Mouse (Mus musculus): ENCODE measurements around the gene Abca14. TPM values are rescaled to one million over a fixed set of nuclear protein-coding genes. Genes with fewer than 3 reads are reported as not detected.

The Abca14 gene
- polyA plus RNA-seq, 1 experiment from 2014 or later, result 0.35 TPM

GRCm38 (mm10) chr7:120173603-120174244, 30.0 kb upstream of the Abca14 start, which contains the start of gene Anks4b:
Gene Anks4b, plus strand, starts transcription at chr7:120173858.
- Histone ChIP-seq H3K9me3 (ENCODE audit: low read length) (no peaks in the 10 kb centered on the region), H3K4me2 (replicated peaks; ENCODE audit: low read depth, low read length) (no peak within 1 kb of the TSS), H3K27me3 (replicated peaks; ENCODE audit: insufficient read depth, low read length) (no peaks in the 10 kb centered on the region), H3K4me1 (ENCODE audit: insufficient read depth, low read depth, low read length) (no peaks in the 10 kb centered on the region), H3K27ac (ENCODE audit: low read length) (no peak within 1 kb of the TSS), H3K36me3 (ENCODE audit: insufficient read depth, low read length) (no peaks in the 10 kb centered on the region), H3K9ac (replicated peaks; ENCODE audit: low read depth) (no peak within 1 kb of the TSS), H3K4me3 (ENCODE audit: low read depth, low read length) (no peak within 1 kb of the TSS)
- DNase-seq (ENCODE audit: low spot score), result no peak
- TF ChIP-seq CTCF (IDR thresholded peaks at IDR 0.05), result no peak
- TF ChIP-seq EP300 (IDR thresholded peaks at IDR 0.05), result no peak
- WGBS, result 79% methylated on average over 10 of the region's 10 CpGs
- no peak for ATAC-seq

DNA sequence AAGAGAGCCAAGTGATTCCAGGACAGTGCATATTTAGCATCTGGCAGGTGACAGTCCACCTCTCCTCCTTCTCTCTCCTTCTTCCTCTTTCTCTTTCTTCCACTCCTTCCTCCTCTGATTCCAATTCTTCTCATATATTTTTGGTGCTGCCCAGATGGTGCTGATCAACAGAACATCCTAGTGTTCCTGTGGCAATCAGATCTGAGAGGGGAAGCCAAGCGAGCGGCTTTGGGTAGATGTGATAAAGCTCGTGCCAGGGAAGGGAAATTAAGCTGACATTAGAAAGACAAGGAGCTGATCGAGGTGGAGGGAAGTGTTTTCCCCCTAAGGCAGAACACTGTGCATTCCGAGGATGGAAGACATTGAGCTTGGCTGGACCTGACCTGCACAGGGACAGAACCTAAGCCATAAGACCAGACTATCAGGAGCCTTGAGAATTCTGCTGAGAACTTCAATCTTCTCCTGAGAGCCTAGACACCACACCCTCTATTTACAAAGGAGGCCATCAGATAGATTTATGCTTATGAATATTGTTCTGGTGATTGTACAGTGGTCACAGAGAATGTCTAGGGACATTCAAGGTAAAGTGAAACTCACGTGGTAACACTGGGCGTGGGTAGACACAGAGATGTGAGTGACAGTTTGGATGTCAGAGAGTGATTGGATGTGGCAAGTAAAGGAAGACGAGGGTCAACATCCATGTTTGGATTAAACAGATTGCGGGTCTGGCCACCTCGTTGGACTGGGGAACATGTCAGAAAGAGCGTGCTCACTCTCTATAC, 28.8 kb upstream of the Abca14 start:
- ATAC-seq (no peak), DNase-seq (ENCODE audit: low spot score) (no peak)
- no peaks in the 10 kb centered on the region for H3K4me1 ChIP-seq (ENCODE audit: insufficient read depth, low read depth, low read length)
- 72% methylated on average over 11 of the region's 11 CpGs for WGBS
- H3K27ac ChIP-seq (ENCODE audit: low read length), result no peak overlapping the region
- H3K36me3 ChIP-seq (ENCODE audit: insufficient read depth, low read length), result no peaks in the 10 kb centered on the region
- no peaks in the 10 kb centered on the region for H3K9me3 ChIP-seq (ENCODE audit: low read length)
- no peaks in the 10 kb centered on the region for H3K27me3 ChIP-seq (replicated peaks; ENCODE audit: insufficient read depth, low read length)
- H3K4me2 ChIP-seq (replicated peaks; ENCODE audit: low read depth, low read length), result no peak overlapping the region
- no peak overlapping the region for H3K9ac ChIP-seq (replicated peaks; ENCODE audit: low read depth)
- no peak overlapping the region for H3K4me3 ChIP-seq (ENCODE audit: low read depth, low read length)
- no peak for TF ChIP-seq EP300 (IDR thresholded peaks at IDR 0.05)

GRCm38 (mm10) chr7:120177611-120178010, 26.1 kb upstream of the Abca14 start:
- ATAC-seq, result no peak
- WGBS, result 72% methylated on average over 3 of the region's 3 CpGs
- no peaks in the 10 kb centered on the region for H3K27me3 ChIP-seq (replicated peaks; ENCODE audit: insufficient read depth, low read length)

DNA sequence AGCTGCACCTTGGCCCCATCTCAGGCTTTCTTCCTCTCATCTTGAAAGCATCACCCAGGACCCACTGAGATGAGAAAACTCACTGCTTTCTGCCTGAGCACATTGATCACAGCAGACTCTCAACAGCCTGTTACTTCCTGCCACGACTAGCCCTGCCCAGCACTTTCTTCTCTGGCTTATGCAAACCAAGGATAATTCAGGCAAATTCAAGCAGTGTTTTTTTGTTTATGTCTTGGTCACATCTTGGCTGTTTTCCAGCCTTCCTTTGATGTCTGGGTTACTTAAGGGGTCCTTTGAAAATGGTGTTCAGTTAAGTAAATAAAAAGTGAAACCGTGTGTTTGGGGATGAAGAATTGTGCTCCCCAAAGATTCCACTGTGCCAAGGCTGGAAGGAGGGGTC, 24.8 kb upstream of the Abca14 start:
- H3K9me3 ChIP-seq (ENCODE audit: low read length), result no peaks in the 10 kb centered on the region
- WGBS, result 6% methylated on average over 2 of the region's 2 CpGs
- H3K27ac ChIP-seq (ENCODE audit: low read length), result no peak overlapping the region
- H3K36me3 ChIP-seq (ENCODE audit: insufficient read depth, low read length), result no peaks in the 10 kb centered on the region
- H3K4me3 ChIP-seq (ENCODE audit: low read depth, low read length), result no peak overlapping the region
- no peak overlapping the region for H3K9ac ChIP-seq (replicated peaks; ENCODE audit: low read depth)
- H3K4me2 ChIP-seq (replicated peaks; ENCODE audit: low read depth, low read length), result no peak overlapping the region
- TF ChIP-seq CTCF (IDR thresholded peaks at IDR 0.05) (no peak), EP300 (IDR thresholded peaks at IDR 0.05) (no peak)
- ATAC-seq (no peak), DNase-seq (ENCODE audit: low spot score) (no peak)
- no peaks in the 10 kb centered on the region for H3K4me1 ChIP-seq (ENCODE audit: insufficient read depth, low read depth, low read length)
- no peaks in the 10 kb centered on the region for H3K27me3 ChIP-seq (replicated peaks; ENCODE audit: insufficient read depth, low read length)

More at GRCm38 (mm10) chr7:120177611-120178010, 26.1 kb upstream of the Abca14 start:
- Histone ChIP-seq H3K27ac (ENCODE audit: low read length) (no peak overlapping the region), H3K4me2 (replicated peaks; ENCODE audit: low read depth, low read length) (no peak overlapping the region), H3K36me3 (ENCODE audit: insufficient read depth, low read length) (no peaks in the 10 kb centered on the region), H3K4me3 (ENCODE audit: low read depth, low read length) (no peak overlapping the region), H3K9ac (replicated peaks; ENCODE audit: low read depth) (no peak overlapping the region), H3K9me3 (ENCODE audit: low read length) (no peaks in the 10 kb centered on the region), H3K4me1 (ENCODE audit: insufficient read depth, low read depth, low read length) (no peaks in the 10 kb centered on the region)
- TF ChIP-seq CTCF (IDR thresholded peaks at IDR 0.05), result no peak
- no peak for TF ChIP-seq EP300 (IDR thresholded peaks at IDR 0.05)
- no peak for DNase-seq (ENCODE audit: low spot score)

GRCm38 (mm10) chr7:120180547-120180946, 23.2 kb upstream of the Abca14 start:
- ATAC-seq (no peak), DNase-seq (ENCODE audit: low spot score) (peak; percentile 28)
- Histone ChIP-seq H3K9ac (replicated peaks; ENCODE audit: low read depth) (no peak overlapping the region), H3K4me1 (ENCODE audit: insufficient read depth, low read depth, low read length) (no peaks in the 10 kb centered on the region), H3K4me3 (ENCODE audit: low read depth, low read length) (no peak overlapping the region), H3K4me2 (replicated peaks; ENCODE audit: low read depth, low read length) (no peak overlapping the region), H3K9me3 (ENCODE audit: low read length) (no peaks in the 10 kb centered on the region), H3K27ac (ENCODE audit: low read length) (no peak overlapping the region), H3K27me3 (replicated peaks; ENCODE audit: insufficient read depth, low read length) (no peaks in the 10 kb centered on the region), H3K36me3 (ENCODE audit: insufficient read depth, low read length) (no peaks in the 10 kb centered on the region)
- TF ChIP-seq CTCF (IDR thresholded peaks at IDR 0.05) (no peak), EP300 (IDR thresholded peaks at IDR 0.05) (no peak)
- WGBS, result 65% methylated on average over 5 of the region's 5 CpGs

DNA sequence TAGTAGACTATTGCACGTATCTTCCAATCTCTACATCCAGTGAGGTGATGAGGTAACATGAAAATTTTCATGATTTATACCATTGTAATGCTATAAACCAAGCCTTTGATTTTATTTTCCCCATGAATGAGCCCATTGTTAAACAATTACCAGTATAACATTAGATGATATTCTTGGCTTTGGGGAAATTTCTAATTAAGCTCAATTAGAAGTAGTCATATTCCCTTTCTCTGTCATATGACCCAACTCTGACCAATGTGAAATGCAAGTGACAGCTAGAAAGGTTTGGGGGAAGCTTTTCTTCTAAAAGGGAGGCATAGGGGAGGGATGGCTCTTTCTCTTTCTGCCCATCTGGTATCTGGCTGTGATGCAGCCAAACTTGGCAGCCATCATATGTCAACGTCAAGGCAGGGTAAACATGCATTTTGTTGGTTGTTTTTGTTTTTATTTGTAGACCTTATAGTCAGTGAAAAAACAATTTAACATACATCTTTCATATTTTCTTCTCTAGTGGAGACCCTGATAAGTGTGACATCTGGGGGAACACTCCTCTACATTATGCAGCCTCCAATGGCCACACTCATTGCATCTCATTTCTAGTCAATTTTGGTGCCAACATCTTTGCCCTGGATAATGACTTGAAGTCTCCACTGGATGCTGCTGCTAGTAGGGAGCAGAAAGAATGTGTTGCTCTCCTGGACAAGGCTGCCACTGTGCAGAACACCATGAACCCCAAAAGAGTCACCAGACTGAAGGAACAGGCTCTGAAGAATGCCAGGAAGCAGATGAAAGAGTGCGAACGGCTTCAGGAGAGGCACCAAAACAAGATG, 22.1 kb upstream of the Abca14 start:
- no peak for DNase-seq (ENCODE audit: low spot score)

More for the DNA sequence above, 22.1 kb upstream of the Abca14 start:
- H3K9ac ChIP-seq (replicated peaks; ENCODE audit: low read depth), result no peak overlapping the region
- 89% methylated on average over 4 of the region's 4 CpGs for WGBS
- TF ChIP-seq EP300 (IDR thresholded peaks at IDR 0.05) (no peak), CTCF (IDR thresholded peaks at IDR 0.05) (no peak)
- no peaks in the 10 kb centered on the region for H3K27me3 ChIP-seq (replicated peaks; ENCODE audit: insufficient read depth, low read length)
- H3K27ac ChIP-seq (ENCODE audit: low read length), result no peak overlapping the region
- no peak for ATAC-seq
- no peaks in the 10 kb centered on the region for H3K9me3 ChIP-seq (ENCODE audit: low read length)
- H3K4me2 ChIP-seq (replicated peaks; ENCODE audit: low read depth, low read length), result no peak overlapping the region
- H3K4me3 ChIP-seq (ENCODE audit: low read depth, low read length), result no peak overlapping the region
- H3K4me1 ChIP-seq (ENCODE audit: insufficient read depth, low read depth, low read length), result no peaks in the 10 kb centered on the region
- no peaks in the 10 kb centered on the region for H3K36me3 ChIP-seq (ENCODE audit: insufficient read depth, low read length)

Measured in lung, postnatal 0 days (tissue).